Mouse (Mus musculus) adrenal gland, postnatal 4 days (tissue): Measurements from ENCODE around the gene Tet1. TPM values are rescaled to one million over a fixed set of nuclear protein-coding genes. Genes with fewer than 3 reads are reported as not detected.
A peak's percentile ranks its signal among the peaks of the same experiment; 100 is the strongest.
"Not testable (repeated sequence)": the region's sequence is repeated elsewhere in the genome, so short reads cannot be mapped to it uniquely, and the experiment has no call there.

ENCODE experiments used
- DNase-seq, 2 experiments: peaks; one replicate each; pipeline ENCODE4 v3.0.0; 2021 to 2022; ENCODE audit warnings: low spot score in 2 of 2, mixed read lengths in 2 of 2
- long read RNA-seq, 2 experiments: library from polyadenylated mRNA; stranded (forward); transcript quantifications; one replicate each; pipeline ENCODE4 v2.0.0; 2021
- total RNA-seq, 2 experiments: library from RNA; stranded (reverse); gene quantifications; 2 replicates each; pipeline ENCODE4 v1.2.3; 2021

The Tet1 gene
- 10 to 100 TPM; 19.1 to 19.6 TPM for total RNA-seq
- long read RNA-seq, experiment 1, result 0 reads
- long read RNA-seq, experiment 2, partial matches to known transcripts, result 1 of 1 reads
- long read RNA-seq, experiment 2, other reads (novel, unspliced or antisense), result 0 of 1 reads

DNA sequence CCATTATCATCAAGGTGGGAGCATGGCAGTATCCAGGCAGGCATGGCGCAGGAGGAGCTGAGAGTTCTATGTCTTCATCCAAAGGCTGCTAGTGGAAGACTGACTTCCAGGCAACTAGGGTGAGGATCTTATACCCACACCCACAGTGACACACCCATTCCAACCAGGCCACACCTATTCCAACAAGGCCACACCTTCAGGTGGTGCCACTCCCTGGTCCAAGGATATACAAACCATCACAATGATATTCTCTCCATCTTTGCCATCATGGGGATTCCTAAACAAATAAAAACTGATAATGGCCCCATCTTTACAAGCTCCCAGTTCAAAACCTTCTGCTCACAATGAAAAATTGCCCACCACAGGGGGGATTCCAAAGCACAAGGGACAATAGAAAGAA is at the start of gene Tet1:
TSS of gene Tet1 (minus strand) at position 101 of the 400 bp plus-strand sequence.
- not testable (repeated sequence) for DNase-seq

DNA sequence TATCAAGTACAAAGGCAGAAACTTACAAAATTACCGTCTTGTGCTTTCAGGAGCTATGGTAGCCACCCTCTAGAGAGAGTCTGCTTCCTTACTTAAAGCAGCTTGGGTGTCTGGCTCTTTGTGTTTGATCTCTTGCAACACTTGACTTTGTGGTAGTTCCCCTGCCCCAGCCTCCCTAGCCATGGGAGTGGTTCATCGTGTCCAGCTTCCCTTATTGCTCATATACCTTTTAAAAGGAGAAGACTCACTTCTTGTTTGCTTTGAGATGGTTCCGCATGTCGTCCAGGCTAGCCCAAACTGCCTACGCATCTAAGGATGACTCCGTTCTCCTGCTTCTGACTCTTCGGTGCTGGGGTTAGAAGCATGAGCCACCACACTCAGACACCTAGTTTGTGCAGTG is 39.8 kb upstream of the Tet1 start:
- no peak for DNase-seq

DNA sequence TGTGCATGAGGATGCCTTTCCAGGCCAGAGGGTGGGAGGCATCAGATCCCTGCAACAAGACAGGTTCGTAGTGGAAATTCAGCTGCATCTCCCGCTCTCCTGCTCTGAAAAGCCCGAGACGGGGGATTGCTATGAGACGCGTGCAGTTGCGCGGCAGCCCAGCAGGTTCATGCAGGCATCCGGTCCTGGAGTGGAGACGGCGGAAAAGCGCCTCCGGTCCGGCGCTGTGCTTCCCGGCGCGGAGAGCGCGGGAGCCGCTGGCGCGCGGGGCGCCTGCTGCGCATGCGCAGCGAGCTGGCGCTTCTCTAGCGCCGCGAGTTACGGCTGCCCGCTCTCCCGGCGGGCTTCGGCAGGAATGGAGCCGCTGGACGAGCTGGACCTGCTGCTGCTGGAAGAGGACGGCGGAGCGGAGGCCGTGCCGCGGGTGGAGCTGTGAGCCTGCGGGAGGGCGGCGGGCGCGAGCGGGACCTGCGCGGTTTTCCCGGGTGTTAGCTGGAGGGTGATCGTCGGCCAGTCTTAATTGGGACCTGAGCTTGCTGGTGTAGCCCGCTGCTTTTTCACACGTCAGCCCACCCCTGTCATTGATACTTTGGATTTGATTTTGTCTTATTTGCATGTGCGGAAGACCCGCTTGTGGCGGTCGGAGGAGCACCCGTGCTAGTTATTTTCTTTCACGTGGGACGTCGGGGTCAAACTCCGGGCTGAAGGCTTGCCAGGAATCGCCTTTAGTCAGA is 38.1 kb upstream of the Tet1 start, which contains the start of gene Dna2:
TSS of gene Dna2 (plus strand) at position 289 of the 734 bp plus-strand sequence.
- peak; percentile 30 to 35 for DNase-seq

DNA sequence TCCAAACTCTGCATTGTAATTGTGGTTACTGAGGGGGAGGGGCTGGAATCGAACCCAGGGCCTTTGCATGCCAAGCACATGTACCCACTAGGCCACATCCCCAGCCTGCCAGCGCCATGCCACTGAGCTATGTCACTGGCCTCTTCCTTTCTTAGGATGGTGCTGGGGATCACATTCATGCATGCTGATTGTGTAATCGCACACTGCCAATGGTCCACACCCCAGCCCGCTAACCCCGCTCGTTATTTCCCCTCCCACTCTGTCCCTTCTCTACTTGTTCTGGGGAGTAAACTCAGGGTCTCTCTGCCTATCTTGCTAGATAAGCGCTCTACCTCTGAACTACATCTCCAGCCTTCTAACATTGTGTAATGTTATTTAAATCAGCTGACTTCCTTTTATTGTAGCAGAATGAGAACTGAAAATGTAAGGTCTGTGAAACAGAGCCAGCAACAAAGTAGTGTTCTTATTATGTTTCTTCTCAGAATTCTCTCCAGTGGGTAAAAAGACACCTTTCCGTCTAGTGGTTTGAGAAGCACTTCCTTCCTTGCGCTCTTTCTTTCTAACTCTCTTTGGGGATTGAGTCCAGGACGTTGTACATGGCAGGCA is 36.3 kb upstream of the Tet1 start:
- no peak for DNase-seq

DNA sequence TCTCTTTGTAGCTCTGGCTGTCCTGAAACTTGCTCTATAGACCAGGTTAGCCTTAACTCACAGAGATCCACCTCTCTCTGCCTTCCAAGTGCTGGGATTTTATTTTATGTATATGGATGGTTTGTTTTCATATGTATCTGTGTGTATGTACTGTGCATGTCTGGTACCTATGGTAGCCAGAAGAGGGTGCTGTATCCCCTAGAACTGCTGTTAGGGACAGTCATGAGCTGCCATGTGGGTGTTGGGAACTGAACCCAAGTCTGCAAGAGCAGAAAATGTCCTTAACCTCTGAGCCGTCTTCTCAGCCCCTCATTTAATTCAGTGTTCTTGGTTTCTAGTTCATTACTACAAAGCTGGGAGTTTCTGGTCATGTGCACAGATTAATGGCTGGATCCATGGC is 23.6 kb upstream of the Tet1 start:
- no peak for DNase-seq

DNA sequence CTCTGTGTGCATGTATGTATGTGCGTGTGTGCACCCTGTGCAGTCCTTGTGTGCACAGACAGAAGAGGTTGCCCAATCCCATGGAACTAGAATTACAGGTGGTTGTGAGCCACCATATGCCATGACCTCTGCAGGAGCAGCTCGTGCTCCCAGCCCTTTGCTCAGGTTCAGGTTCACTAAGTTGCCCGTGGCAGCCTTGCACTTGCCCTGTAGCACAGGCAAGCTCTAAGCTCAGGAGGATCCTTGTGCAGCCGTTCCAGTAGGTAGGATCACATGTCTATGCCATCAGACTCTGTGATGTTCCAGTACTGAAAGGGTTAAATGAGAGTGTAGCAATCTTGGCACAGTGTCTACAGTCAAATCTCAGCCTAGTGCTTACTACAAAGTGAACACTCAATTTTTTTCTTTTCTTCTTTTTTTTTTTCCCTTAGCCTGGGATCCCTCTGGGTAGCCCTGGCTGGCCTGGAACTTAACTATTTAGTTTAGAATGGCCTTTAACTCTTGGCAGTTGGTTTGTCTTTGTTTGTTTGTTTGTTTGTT is 15.4 kb upstream of the Tet1 start:
- no peak for DNase-seq

DNA sequence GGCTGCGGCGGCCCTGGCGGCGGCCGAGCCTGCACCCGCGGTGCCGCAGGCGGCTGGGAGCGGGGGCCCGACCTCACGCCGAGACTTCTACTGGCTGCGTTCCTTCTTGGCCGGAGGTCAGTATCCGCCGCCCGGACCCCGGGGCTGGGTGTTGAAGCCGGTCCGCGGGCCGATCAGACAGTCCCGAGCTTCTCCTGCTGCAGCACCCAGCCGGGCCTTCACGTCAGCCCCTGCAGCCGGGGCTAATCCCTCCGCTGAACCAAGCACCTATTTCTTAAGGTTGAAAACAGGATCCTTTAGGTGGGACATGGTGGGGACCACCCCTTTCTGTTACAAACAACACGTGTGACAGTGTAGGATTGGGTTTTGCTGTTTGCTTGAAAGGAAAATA is 12.0 kb upstream of the Tet1 start:
- no peak for DNase-seq

DNA sequence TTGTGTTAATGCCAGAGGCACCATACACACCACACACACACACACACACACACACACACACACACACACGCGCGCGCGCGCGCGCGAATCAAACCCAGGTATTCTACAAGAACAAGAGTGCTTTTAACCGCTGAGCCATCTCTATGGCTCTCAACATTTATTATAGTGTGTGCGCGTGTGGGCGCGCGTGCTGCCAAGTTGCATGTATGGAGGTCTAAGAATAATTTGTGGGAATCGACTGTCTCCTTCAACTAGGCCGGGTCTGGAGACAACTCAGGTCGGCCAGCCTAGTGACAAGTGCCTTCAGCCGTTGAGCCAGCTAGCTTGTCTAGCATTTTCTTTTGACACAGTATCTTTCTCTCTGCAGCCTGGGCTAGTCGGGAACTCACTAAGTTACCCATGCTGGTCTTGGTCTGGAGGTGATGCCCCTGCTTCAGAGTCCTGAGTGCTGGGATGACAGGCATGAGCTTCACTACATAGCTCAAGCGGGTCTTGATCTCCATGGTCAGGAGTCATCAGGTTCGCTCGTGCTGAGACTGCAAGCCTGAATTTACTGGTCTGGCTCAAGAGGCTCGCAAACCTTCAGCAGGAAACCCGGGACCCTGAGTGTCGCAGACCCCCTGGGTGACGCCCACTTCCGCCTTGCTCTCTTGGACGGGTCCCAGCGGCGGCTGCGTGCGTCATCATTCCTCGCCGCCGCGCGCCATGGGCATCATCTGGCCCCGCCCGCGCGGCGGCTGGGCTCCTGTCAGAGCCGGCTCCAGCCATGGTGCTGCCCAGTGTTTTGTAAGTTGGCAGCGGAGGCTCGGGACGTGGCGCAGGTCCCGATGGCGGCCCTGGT is 11.3 kb upstream of the Tet1 start, which contains the start of gene Slc25a16:
TSS of gene Slc25a16 (plus strand) at position 709 of the 841 bp plus-strand sequence.
- DNase-seq, result peak; percentile 88 to 89

DNA sequence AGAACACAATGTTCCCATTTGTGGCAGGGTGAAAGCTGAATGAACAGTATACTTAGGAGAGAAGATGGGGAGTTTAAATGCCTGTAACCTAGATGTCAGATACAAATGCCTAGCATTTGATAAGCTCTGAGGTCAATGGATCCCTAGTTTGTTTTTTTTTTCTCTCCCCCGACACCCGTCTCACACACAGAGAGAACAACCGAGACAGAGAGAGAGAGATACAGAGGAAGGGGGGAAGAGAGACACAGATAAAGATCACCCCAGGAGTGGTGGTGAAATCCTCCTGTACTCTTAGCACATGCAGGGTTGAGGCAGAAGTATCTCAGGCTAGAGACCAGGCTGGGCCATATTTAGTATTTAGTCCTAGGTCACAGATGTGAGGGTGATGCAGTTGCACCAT is 10.2 kb upstream of the Tet1 start:
- DNase-seq, result no peak

DNA sequence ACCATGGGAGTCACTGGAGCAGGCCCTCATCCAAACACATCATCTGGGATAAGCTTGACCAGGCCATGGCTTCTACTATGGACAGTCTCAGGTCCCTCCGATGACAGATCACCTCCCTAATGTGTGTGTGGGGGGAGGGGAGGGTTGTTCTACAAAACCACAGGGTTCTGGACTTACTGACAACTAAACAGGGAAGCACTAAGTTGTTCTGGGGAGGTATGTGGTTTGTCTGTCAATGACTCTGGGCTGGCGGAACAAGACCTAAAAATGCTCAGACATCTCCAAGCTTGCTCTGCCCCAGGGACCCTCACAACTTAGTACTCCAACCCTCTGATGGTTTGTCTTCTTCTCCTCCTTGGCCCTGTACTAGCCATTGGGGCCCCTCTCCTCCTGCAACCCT is 2.3 kb upstream of the Tet1 start:
- DNase-seq, result no peak

DNA sequence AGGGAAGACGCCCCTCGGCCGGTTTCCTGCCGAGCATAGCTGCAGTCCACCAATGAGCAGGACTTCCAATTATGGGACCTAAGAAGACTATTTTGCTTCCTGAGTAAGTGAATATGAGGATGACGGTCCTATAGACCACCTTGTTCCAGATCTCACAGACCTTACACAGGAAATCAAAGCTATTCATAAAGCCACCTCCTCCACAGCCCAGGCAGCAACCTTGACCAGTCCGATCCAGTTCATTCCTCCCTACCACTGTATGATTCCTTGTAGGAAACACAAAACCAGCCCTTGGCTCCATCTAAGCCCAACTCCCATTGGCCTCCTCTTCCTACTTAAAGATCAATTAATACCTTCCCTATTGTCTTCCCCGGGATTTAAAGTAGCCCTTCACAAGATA is 2.5 kb downstream of the Tet1 start:
- DNase-seq, result no peak

DNA sequence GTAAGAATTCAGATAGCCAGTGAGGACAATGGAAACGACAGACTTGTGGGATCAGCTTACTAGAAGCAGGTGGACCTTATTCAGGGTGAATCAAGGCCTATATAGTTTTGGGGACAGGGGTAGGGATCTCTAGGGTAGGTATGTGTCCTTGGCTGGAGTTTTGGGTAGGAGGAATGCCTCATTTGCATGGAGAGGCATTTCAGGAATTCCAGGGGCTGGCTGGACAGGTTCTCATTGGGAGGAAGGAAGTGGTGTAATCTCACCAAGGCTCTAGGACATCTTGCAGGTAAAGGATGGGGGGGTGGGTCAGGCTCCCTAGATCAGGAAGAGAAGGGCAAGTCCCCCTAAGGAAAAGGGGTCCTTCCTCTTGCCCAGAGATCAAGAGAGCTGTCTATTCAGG is 6.0 kb downstream of the Tet1 start:
- DNase-seq, result no peak

DNA sequence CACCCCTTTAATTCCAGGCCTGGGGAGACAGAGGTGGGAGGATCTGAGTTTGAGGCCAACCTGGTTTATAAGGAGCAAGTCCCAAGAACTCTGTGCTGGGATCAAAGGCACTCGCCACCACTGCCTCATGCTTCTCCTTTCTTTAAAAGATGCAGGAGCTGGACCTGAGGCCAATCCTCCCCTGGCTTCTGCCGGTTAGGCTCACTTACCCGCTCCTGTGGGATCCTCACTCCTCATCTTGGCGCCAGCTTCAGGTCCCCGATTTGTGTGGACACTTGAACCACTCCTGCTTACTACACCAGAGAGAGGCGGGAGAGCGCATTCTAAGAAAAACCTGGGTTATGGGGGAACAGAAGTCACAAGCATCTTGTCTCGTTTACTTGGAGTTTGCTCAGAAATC is 7.0 kb downstream of the Tet1 start:
- DNase-seq, result no peak

DNA sequence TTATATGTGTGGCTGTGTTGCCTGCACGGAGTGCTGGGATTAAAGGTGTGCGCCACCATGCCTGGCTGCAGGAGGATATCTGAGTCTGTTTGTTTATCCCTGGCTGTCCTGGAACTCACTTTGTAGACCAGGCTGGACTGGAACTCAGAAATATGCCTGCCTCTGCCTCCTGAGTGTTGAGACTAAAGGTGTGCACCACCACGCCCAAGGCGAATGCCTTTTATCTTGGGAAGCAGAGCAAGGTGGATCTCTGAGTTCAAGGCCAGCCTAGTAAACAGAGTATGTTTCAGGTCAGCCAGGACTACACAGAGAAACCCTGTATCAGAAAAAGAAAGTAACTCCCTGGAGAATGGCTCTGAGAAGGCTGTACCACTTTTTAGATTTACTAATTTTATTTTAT is 8.7 kb downstream of the Tet1 start:
- no peak for DNase-seq

DNA sequence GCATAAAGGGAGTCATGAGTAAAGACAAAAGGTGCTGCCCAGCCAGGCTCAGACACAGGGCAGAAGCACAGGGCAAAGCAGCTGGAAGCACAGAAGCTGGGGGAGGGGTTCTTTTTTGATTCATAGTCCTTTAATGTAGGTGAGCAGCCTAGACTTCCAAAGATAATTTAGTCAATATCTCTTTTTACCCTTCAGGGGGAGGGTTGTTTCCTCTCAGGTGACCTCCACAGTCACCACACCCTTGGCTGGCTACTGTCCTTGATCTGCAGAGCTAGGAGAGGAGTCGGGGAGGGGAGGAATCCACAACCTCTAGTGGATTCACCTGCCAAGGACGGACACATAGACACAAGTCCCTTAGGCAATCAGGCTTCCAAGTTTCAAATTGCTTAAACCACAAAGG is 10.7 kb downstream of the Tet1 start:
- DNase-seq, result no peak

DNA sequence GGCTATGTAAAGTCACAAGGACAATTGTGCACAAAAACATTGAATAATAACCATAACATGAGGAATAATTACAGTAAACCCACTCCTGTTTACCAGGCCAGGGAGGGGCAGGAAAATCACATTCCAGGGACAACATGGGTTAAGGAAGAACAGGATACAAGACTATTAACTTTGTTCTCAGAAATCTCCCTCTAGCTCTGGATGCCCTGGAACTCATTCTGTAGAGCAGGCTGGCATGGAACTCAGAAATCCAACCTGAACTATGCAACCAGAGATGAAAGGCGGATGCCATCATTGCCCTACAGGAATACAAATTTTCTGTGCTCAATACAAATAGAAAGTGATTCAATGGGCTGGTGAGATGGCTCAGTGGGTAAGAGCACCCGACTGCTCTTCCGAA is 11.4 kb downstream of the Tet1 start:
- no peak for DNase-seq

DNA sequence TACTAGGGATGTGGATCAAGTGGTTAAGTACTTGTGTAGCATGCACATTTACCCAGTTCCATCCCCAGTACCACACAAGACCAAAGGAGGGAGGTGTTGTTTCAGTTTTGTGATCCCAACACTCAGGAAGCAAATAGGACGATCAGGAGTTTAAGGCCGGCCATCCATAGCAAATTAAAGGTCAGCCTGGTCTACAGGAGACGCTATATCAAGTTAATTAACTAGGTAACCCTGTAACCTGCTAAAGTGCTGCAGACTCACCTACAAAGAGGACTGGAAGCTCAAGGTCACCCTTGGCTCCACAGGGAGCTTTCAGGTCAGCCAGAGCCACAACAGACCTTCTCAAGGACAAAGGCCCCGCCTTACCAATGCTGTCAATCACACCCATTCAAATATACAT is 12.0 kb downstream of the Tet1 start:
- no peak for DNase-seq

DNA sequence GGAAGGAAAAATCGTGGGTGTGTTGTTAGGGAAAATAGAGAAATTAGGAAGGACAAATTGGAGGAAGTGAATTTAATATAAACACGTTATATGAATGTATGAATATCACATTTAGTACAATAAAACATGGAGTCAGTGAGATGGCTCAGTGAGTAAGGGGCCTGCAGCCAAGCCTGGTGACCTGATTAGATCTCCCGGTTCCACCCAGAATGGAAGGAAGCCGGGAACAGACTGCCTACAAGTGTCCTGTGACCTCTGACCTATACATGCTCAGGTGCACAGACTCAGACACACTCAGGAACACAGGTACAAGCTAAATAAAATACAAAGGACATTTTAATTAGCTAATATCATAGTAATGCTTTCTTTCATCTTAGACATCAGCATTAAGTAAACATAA is 12.8 kb downstream of the Tet1 start:
- no peak for DNase-seq

DNA sequence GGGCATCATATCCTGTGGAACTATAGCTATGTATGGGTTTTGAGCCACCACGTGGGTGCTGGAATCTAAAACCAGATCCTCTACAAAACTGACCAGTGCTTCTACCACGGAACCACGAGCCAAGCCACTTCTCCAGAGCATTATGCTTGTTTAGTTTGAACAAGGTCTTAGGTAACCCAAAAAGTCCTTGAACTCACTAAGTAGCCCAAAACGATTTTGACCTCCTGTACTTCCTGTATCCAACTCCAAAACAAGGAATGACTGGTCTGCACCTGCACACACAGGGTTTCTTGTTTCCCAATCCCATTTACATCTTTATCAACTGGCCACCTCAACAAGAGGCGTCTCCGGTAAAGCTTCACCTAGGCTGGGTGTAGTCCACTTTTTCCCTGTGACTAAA is 13.4 kb downstream of the Tet1 start:
- DNase-seq, result no peak

DNA sequence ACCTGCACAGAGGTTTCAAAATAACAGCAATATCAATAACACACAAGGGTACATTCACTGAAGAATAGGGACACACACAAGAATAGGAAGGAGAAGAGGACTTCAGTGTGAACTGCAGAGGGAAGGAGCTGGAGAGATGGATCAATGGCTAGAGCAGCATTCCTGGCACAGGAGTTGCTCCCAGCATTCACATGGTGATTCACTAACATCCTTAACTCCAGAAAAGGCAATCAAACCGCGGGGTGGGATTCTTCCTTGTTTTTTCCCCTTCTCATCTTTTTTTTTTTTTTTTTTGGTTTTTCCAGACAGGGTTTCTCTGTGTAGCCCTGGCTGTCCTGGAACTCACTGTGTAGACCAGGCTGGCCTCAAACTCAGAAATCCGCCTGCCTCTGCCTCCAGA is 14.3 kb downstream of the Tet1 start:
- no peak for DNase-seq

DNA sequence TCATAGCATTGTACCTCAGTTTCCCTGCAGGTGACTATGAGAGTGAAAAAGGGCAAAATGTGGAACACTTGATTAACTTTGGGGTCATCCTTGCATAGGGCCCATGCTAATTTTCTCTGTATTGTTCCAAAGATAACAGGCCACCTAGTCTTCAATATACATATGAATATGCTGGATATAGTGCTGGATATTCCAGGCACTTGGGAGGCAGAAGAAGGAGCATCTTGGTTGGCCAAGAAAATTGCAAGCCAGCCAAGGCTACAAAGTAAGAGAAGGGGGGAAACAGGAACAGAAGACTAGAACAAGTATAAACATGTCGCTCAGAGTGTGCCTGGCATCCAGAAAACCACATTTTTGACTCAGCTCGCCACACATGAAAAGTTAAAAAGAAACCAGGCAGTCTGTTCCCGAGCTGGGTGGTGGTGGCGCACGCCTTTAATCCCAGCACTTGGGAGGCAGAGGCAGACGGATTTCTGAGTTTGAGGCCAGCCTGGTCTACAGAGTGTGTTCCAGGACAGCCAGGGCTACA is 15.4 kb downstream of the Tet1 start:
- no peak for DNase-seq
